Mouse (Mus musculus) liver, embryonic 14.5 days (tissue): ENCODE measurements around the gene Olfr826.

Experiments used
- CTCF ChIP-seq: IDR thresholded peaks from 2 replicates; pipeline ENCODE4 v1.5.1; 2016; ENCODE audit warnings: antibody characterized with exemption, low read depth, control low read depth
- EP300 ChIP-seq: IDR thresholded peaks from 2 replicates; pipeline ENCODE4 v1.6.1; 2016; ENCODE audit warnings: antibody characterized with exemption, low read depth

DNA sequence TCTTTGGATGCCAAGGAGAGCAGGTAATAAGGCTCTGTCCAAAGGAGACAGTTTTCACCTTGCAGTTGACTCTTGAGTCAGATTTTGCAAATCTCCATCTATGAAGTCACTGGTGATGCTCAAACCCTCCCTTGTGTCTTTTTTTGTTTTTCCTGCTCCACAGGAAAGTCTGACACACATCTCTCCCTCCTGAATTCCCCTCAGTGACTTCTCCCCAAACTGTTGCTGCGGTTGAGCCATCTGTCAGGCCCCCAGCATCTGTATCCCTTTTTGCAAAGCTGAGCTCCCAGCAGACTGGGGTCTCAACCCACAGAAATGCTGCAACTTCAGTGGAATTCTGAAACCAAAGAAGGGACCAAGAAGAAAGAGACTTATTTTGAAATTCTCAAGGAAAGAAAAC lies 48.1 kb upstream of the Olfr826 start:
- TF ChIP-seq CTCF (no peak), EP300 (no peak)
